Mouse (Mus musculus): ENCODE measurements around the gene Tbc1d15. TPM values are rescaled to one million over a fixed set of nuclear protein-coding genes. Genes with fewer than 3 reads are reported as not detected.

Tbc1d15 gene
- polyA plus RNA-seq, 1 experiment, result 93.5 TPM

DNA sequence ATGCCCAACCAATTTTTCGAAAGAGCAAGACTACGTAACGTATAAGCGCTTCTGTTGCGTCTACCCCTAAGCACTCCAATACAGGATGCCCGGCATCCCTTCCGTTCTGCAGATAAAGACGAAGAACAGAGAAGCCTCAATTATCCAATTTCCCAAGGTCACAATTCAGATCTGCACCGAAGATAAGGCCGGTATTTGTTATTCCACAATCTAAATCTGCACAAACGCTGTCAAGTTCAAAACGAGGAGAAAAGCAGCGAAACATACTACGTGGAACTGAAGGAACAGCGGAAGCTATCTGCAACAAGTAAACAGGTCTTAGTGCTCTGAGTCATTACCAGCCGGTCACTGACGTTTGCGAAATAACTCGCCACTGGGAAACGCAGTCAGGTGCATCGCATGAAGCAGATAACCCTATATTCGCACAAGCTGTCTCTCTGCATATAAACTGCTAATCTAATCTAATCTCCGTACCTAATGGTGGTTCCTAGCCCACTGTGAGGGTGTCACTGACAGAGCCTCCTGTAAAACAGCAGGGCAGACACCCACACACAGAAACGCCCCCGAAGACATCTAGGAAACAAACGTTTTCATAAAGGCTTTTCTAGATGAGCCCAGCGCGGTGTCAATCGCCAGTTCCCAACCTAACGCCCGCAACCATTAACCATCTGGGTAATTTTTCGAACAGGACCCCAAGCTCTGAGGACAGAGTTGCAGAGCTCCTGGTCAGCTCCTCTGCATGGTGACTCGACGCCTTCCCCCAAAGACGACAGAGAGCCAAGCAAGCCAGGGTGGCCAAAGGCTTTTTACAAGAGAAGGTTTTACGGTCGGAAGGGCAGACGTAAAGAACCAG is 806 bp downstream of the Tbc1d15 start:
- no peak for TF ChIP-seq POLR2A (IDR thresholded peaks at IDR 0.05; ENCODE audit: low read depth, low read length)
- TF ChIP-seq CTCF (IDR thresholded peaks at IDR 0.05; ENCODE audit: borderline replicate concordance, insufficient read depth, low read length), result no peak
- Histone ChIP-seq H3K27ac (ENCODE audit: insufficient read depth, low read length) (no peak overlapping the region), H3K4me3 (ENCODE audit: insufficient read depth, low read length) (peak overlapping the region; percentile 95), H3K4me1 (ENCODE audit: control insufficient read depth, insufficient read depth, low read length) (peaks cover 6% of the 10 kb centered on the region; the same call in 1 of the 2 replicates)

DNA sequence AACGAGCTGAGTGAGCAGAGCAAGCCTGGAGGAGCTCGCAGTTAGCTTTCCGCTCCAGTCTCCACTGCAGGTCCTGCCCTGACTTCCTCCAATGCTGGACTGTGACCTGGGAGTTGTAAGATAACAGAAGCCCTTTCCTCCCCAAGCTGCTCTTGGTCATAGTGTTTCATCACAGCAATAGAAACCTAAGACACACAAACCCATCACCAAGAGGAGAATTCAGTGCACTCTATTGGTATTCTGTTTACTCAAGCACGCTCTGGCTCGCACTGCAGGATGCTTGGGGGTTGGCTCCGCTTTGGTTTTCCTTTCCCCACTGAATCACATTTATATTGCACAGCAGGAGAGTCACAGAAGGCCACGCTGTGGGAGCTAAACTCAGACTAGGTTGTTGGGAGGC is 3.2 kb downstream of the Tbc1d15 start:
- no peak overlapping the region for H3K4me3 ChIP-seq (ENCODE audit: insufficient read depth, low read length)
- H3K4me1 ChIP-seq (ENCODE audit: control insufficient read depth, insufficient read depth, low read length), result peaks cover 6% of the 10 kb centered on the region; the same call in 1 of the 2 replicates
- no peak overlapping the region for H3K27ac ChIP-seq (ENCODE audit: insufficient read depth, low read length)
- no peak for TF ChIP-seq CTCF (IDR thresholded peaks at IDR 0.05; ENCODE audit: borderline replicate concordance, insufficient read depth, low read length)
- TF ChIP-seq POLR2A (IDR thresholded peaks at IDR 0.05; ENCODE audit: low read depth, low read length), result no peak

GRCm38 (mm10) chr10:115245488-115245887 is 5.8 kb downstream of the Tbc1d15 start:
- TF ChIP-seq CTCF (IDR thresholded peaks at IDR 0.05; ENCODE audit: borderline replicate concordance, insufficient read depth, low read length) (no peak), POLR2A (IDR thresholded peaks at IDR 0.05; ENCODE audit: low read depth, low read length) (no peak)
- Histone ChIP-seq H3K4me3 (ENCODE audit: insufficient read depth, low read length) (no peak overlapping the region), H3K27ac (ENCODE audit: insufficient read depth, low read length) (no peak overlapping the region), H3K4me1 (ENCODE audit: control insufficient read depth, insufficient read depth, low read length) (peaks cover 10% of the 10 kb centered on the region)

- H3K27ac ChIP-seq (ENCODE audit: insufficient read depth, low read length), result peak overlapping the region; percentile 20
- peak; percentile 38; the same call in 1 of the 2 replicates for TF ChIP-seq CTCF (IDR thresholded peaks at IDR 0.05; ENCODE audit: borderline replicate concordance, insufficient read depth, low read length)
- TF ChIP-seq POLR2A (IDR thresholded peaks at IDR 0.05; ENCODE audit: low read depth, low read length), result no peak
- H3K4me1 ChIP-seq (ENCODE audit: control insufficient read depth, insufficient read depth, low read length), result peaks cover 7% of the 10 kb centered on the region
- H3K4me3 ChIP-seq (ENCODE audit: insufficient read depth, low read length), result no peak overlapping the region
Measured at GRCm38 (mm10) chr10:115241082-115241595, 10.1 kb downstream of the Tbc1d15 start.

- Histone ChIP-seq H3K4me1 (ENCODE audit: control insufficient read depth, insufficient read depth, low read length) (peaks cover 7% of the 10 kb centered on the region), H3K27ac (ENCODE audit: insufficient read depth, low read length) (no peak overlapping the region), H3K4me3 (ENCODE audit: insufficient read depth, low read length) (no peak overlapping the region)
- TF ChIP-seq POLR2A (IDR thresholded peaks at IDR 0.05; ENCODE audit: low read depth, low read length), result no peak
- TF ChIP-seq CTCF (IDR thresholded peaks at IDR 0.05; ENCODE audit: borderline replicate concordance, insufficient read depth, low read length), result no peak
Measured at GRCm38 (mm10) chr10:115237931-115238330, 13.3 kb downstream of the Tbc1d15 start.

- H3K27ac ChIP-seq (ENCODE audit: insufficient read depth, low read length), result peak overlapping the region; percentile 20; the same call in 1 of the 2 replicates
Measured at GRCm38 (mm10) chr10:115236733-115237132, 14.5 kb downstream of the Tbc1d15 start.

GRCm38 (mm10) chr10:115235501-115235900 is 15.8 kb downstream of the Tbc1d15 start:
- no peak overlapping the region for H3K27ac ChIP-seq (ENCODE audit: insufficient read depth, low read length)
- no peak overlapping the region for H3K4me3 ChIP-seq (ENCODE audit: insufficient read depth, low read length)
- peaks cover 3% of the 10 kb centered on the region; the same call in 1 of the 2 replicates for H3K4me1 ChIP-seq (ENCODE audit: control insufficient read depth, insufficient read depth, low read length)
- TF ChIP-seq CTCF (IDR thresholded peaks at IDR 0.05; ENCODE audit: borderline replicate concordance, insufficient read depth, low read length) (no peak), POLR2A (IDR thresholded peaks at IDR 0.05; ENCODE audit: low read depth, low read length) (no peak)

More at GRCm38 (mm10) chr10:115236733-115237132, 14.5 kb downstream of the Tbc1d15 start:
- Histone ChIP-seq H3K4me3 (ENCODE audit: insufficient read depth, low read length) (no peak overlapping the region), H3K4me1 (ENCODE audit: control insufficient read depth, insufficient read depth, low read length) (peaks cover 3% of the 10 kb centered on the region; the same call in 1 of the 2 replicates)
- TF ChIP-seq POLR2A (IDR thresholded peaks at IDR 0.05; ENCODE audit: low read depth, low read length), result no peak
- TF ChIP-seq CTCF (IDR thresholded peaks at IDR 0.05; ENCODE audit: borderline replicate concordance, insufficient read depth, low read length), result no peak

DNA sequence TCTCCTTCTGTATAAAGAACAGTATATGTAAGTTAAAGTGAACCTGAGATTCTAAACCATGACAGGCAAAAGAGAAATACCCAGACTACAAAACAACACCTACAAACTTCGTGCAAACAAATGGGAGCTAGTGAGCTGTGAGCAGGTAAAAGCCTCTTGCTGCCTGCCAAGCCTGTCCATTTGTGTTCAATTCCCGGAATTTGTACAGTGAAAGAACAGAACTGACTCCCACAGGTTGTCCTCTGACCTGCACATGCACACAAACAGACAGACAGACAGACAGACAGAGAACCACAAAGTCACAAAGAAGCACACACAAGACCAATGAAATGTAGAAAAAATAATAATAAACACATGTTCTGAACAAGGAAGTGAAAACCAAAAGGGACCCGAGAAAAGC is 17.5 kb downstream of the Tbc1d15 start:
- Histone ChIP-seq H3K27ac (ENCODE audit: insufficient read depth, low read length) (no peak overlapping the region), H3K4me1 (ENCODE audit: control insufficient read depth, insufficient read depth, low read length) (peaks cover 3% of the 10 kb centered on the region; the same call in 1 of the 2 replicates), H3K4me3 (ENCODE audit: insufficient read depth, low read length) (no peak overlapping the region)
- TF ChIP-seq CTCF (IDR thresholded peaks at IDR 0.05; ENCODE audit: borderline replicate concordance, insufficient read depth, low read length) (no peak), POLR2A (IDR thresholded peaks at IDR 0.05; ENCODE audit: low read depth, low read length) (no peak)

DNA sequence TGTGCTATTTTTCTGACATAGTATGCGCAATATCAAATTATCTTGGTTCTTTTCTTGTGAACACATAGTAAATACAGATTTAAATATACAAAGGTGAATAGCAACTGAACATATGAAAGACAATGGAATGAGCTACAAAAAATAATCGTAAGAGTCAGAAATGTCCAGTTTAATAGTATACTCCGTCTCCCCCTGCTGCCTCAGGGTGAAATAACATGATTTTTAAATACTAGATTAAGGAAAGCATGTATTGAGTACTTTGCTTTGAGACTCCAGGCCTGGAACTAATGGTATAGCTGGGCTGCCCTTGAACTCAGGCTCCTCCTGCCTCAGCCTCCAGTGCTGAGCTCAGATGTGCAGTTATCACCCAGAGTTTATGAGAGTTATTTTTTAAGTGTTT is 18.8 kb downstream of the Tbc1d15 start:
- H3K27ac ChIP-seq (ENCODE audit: insufficient read depth, low read length), result no peak overlapping the region
- no peak overlapping the region for H3K4me3 ChIP-seq (ENCODE audit: insufficient read depth, low read length)
- H3K4me1 ChIP-seq (ENCODE audit: control insufficient read depth, insufficient read depth, low read length), result peaks cover 3% of the 10 kb centered on the region; the same call in 1 of the 2 replicates
- TF ChIP-seq CTCF (IDR thresholded peaks at IDR 0.05; ENCODE audit: borderline replicate concordance, insufficient read depth, low read length) (no peak), POLR2A (IDR thresholded peaks at IDR 0.05; ENCODE audit: low read depth, low read length) (no peak)

DNA sequence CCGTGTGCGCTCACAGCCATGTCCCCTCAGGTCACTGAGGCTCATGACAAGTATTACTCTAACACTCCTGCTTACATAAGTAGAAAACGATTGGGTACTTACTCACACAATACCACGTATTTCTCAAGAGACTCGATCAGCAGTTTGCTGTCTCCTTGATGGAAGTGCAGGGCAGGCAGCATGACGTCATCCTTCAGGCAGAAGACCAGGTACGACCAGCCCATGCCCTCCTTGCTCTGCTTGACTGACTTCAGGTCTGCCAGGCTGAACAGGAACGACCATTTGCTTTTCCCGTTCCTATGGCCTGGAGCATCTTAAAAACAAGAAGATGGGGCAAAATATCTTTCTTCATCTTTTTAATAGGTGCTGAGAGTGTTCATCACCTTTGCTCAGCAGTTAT is 22.2 kb downstream of the Tbc1d15 start:
- Histone ChIP-seq H3K4me3 (ENCODE audit: insufficient read depth, low read length) (no peak overlapping the region), H3K4me1 (ENCODE audit: control insufficient read depth, insufficient read depth, low read length) (no peaks in the 10 kb centered on the region), H3K27ac (ENCODE audit: insufficient read depth, low read length) (no peak overlapping the region)
- TF ChIP-seq CTCF (IDR thresholded peaks at IDR 0.05; ENCODE audit: borderline replicate concordance, insufficient read depth, low read length), result no peak
- TF ChIP-seq POLR2A (IDR thresholded peaks at IDR 0.05; ENCODE audit: low read depth, low read length), result no peak

Measured in embryonic fibroblast, embryonic 13.5 days (primary cell).